Mouse (Mus musculus) limb, embryonic 13.5 days (tissue): ENCODE results near the gene Dpp10. TPM values are rescaled to one million over a fixed set of nuclear protein-coding genes. Genes with fewer than 3 reads are reported as not detected.

ENCODE experiments used
- ATAC-seq: fragments of 200-750 bp; cut with Nextera tagmentation; 2 replicates; pipeline ENCODE4 v1.8.0; 2017; ENCODE audit warnings: low read depth, moderate number of reproducible peaks, moderate TSS enrichment; ENCODE audit not compliant: low FRiP score
- H3K27ac ChIP-seq: fragments of 300-500 bp; sonication (generic); 2 replicates; pipeline ENCODE4 v1.5.1; 2015; ENCODE audit warnings: inconsistent platforms, mild to moderate bottlenecking, moderate library complexity
- H3K27me3 ChIP-seq: fragments of 300-500 bp; sonication (generic); 2 replicates; pipeline ENCODE4 v1.6.1; 2015; ENCODE audit warnings: mild to moderate bottlenecking, inconsistent platforms
- H3K36me3 ChIP-seq: fragments of 300-500 bp; sonication (generic); 2 replicates; pipeline ENCODE4 v1.6.1; 2015; ENCODE audit warnings: inconsistent platforms, mild to moderate bottlenecking, moderate library complexity
- H3K4me1 ChIP-seq: fragments of 300-500 bp; sonication (generic); 2 replicates; pipeline ENCODE4 v1.6.1; 2015; ENCODE audit warnings: inconsistent platforms
- H3K4me2 ChIP-seq: fragments of 300-500 bp; sonication (generic); replicated peaks from 2 replicates; pipeline ENCODE4 v1.6.1; 2015; ENCODE audit warnings: inconsistent platforms, mild to moderate bottlenecking, moderate library complexity
- H3K4me3 ChIP-seq: fragments of 300-500 bp; sonication (generic); 2 replicates; pipeline ENCODE4 v1.5.1; 2015; ENCODE audit warnings: moderate library complexity, mild to moderate bottlenecking, inconsistent platforms
- H3K9ac ChIP-seq: fragments of 300-500 bp; sonication (generic); 2 replicates; pipeline ENCODE4 v1.6.1; 2015; ENCODE audit warnings: mild to moderate bottlenecking, inconsistent platforms
- H3K9me3 ChIP-seq: fragments of 300-500 bp; sonication (generic); 2 replicates; pipeline ENCODE4 v1.6.1; 2016; ENCODE audit warnings: inconsistent platforms
- WGBS: fragments of 180-500 bp; shearing (Covaris S2); methylation state at CpG from one replicate; pipeline ENCODE4 v1.1.7; 2015; 5-methylcytosine and 5-hydroxymethylcytosine counted together
- polyA plus RNA-seq: library from polyadenylated mRNA; unstranded; fragments of >200 nt; fragmentation: Nextera tagmentation; extraction: Ambion mirVana; gene quantifications from 2 replicates; pipeline ENCODE4 v1.2.1, GENCODE M21; 2015

The Dpp10 gene
- polyA plus RNA-seq, 1 experiment from 2014 or later, result 0.29 TPM

DNA sequence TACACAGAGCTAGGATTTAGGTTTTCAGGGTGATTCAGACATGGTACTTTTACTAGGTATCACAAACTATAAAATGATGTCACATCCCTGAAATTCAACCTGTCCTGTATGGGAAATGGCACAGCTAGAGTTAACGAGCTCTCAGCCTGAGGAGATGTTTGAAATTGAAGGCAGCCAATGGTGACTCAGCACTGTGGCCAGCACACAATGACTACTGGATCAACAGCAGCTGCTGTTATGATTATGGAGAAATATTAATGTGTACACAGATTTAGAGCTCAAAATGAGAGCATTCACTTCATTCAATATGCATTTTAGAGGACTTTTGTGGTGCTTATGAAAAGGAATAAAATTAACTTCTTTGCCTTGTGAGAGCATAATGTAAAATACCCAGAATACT lies 66.8 kb downstream of the Dpp10 start:
- Histone ChIP-seq H3K9me3 (no peaks in the 10 kb centered on the region), H3K27me3 (no peaks in the 10 kb centered on the region), H3K4me2 (no peak overlapping the region), H3K27ac (no peak overlapping the region), H3K4me1 (no peaks in the 10 kb centered on the region), H3K9ac (no peak overlapping the region), H3K36me3 (no peaks in the 10 kb centered on the region), H3K4me3 (no peak overlapping the region)
- 45% methylated on average over 1 of the region's 1 CpGs for WGBS
- no peak for ATAC-seq

DNA sequence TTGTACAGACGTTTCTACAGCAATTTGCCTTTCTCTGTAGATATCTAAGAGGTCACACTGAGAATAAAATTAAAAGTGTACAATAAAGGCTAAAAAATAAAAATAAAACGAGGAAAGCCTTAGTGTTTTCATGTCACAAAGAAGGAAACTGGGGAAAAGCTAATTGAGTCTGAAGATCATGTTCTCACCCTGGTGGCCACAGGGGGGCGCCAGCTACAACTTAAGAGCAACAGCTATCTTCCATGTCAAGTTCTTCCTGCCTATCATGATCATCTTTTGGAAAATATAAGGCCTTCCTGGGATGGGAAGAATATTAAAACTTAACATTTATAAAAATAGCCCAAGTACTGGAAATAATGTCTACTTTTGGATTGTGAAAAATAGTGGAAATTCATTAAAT lies 70.7 kb downstream of the Dpp10 start:
- Histone ChIP-seq H3K9me3 (no peaks in the 10 kb centered on the region), H3K4me2 (no peak overlapping the region), H3K4me3 (no peak overlapping the region), H3K4me1 (no peaks in the 10 kb centered on the region), H3K36me3 (no peaks in the 10 kb centered on the region), H3K27ac (no peak overlapping the region), H3K9ac (no peak overlapping the region), H3K27me3 (no peaks in the 10 kb centered on the region)
- WGBS, result 28% methylated on average over 3 of the region's 3 CpGs
- ATAC-seq, result no peak

DNA sequence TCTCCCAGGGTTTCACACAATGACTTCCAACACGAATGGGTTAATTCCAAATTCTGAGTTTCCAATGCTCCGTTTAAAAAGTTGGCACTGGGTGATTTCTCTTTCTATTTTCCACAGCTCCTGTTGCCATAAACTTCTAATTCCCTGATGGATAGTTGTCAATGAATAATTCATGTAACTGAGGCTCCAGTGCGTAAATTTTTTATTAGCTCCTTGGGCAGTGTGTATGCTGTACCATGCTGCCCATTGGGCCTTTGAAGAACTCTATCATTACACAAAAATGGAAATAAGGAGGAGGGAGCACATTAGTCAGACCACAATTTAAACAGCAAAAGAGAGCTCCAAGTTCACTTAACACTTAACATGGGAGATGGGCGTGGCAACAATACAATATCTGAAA lies 99.2 kb downstream of the Dpp10 start:
- WGBS, result 56% methylated on average over 4 of the region's 4 CpGs
- no peaks in the 10 kb centered on the region for H3K36me3 ChIP-seq

DNA sequence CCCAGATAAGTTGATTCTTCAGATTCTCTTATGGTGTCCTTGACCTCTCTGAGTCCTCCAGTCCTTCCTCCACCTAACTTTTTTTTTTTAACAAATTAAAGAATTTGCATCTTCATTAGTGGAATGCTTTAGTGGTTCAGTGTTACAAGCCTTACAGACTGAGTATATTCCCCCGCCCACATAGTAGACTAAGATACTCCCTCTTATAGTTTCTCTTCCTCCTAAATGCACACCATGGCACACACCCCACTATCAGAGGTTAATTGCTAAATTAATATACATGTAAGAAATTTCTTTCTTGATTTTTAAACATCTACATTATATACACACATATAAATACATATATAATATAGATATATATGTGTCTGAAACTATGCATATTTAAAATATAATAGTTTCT lies 104.5 kb downstream of the Dpp10 start:
- Histone ChIP-seq H3K4me3 (no peak overlapping the region), H3K27me3 (no peaks in the 10 kb centered on the region), H3K4me2 (no peak overlapping the region), H3K9ac (no peak overlapping the region), H3K27ac (no peak overlapping the region), H3K4me1 (no peaks in the 10 kb centered on the region), H3K36me3 (no peaks in the 10 kb centered on the region), H3K9me3 (no peaks in the 10 kb centered on the region)
- ATAC-seq, result no peak
- WGBS, result 87% methylated on average over 1 of the region's 1 CpGs

More for the DNA sequence above, 99.2 kb downstream of the Dpp10 start:
- no peak for ATAC-seq
- Histone ChIP-seq H3K4me1 (no peaks in the 10 kb centered on the region; the same call in 1 of the 2 replicates), H3K9ac (no peak overlapping the region), H3K4me3 (no peak overlapping the region), H3K27ac (no peak overlapping the region), H3K4me2 (no peak overlapping the region), H3K27me3 (no peaks in the 10 kb centered on the region), H3K9me3 (no peaks in the 10 kb centered on the region)

DNA sequence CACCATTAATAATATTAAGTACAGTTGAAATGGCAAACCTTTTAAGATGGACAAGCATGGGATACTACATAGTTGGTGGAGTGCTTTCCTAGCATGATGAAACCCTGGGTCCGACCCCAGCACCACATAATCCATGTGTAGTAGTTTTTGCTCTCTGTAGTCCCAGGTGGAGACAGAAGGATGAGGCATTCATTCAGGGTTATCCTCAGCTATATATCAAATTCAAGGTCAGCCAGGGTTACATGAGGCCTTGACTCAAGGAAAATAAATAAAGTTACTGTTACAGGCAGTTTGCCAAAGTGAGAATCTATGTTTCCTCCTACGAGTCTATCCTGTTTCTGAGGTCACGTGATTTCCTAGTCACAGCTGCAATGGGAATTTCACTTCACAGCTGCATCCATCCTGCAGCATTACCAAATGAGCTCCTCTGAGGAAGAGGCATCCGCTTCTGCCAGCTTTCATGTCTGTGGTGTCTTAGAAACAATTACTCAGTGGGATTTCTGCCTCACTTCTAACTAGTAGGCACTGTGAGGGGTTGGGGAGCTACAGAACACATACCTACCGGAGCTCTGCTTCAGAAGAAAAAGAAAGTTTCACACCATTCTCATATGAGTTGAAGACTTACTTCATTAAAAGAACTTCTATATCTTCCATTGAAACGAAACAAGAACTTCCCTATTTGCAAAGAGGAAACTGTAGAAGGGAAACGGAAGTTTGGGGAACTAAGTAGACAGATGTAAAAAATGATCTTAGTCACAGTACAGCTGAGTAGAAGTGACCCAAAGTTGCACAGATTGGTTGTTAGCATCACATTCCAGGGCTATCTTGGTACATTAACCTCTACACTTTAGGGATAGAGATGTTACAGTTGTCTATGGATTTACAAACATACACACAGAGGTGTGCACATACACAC lies 111.3 kb downstream of the Dpp10 start:
- H3K9me3 ChIP-seq, result no peaks in the 10 kb centered on the region
- no peak overlapping the region for H3K4me3 ChIP-seq
- H3K9ac ChIP-seq, result no peak overlapping the region
- H3K27me3 ChIP-seq, result no peaks in the 10 kb centered on the region
- H3K4me1 ChIP-seq, result no peaks in the 10 kb centered on the region
- no peak overlapping the region for H3K27ac ChIP-seq
- no peak for ATAC-seq
- 71% methylated on average over 7 of the region's 7 CpGs for WGBS
- no peaks in the 10 kb centered on the region for H3K36me3 ChIP-seq
- no peak overlapping the region for H3K4me2 ChIP-seq

DNA sequence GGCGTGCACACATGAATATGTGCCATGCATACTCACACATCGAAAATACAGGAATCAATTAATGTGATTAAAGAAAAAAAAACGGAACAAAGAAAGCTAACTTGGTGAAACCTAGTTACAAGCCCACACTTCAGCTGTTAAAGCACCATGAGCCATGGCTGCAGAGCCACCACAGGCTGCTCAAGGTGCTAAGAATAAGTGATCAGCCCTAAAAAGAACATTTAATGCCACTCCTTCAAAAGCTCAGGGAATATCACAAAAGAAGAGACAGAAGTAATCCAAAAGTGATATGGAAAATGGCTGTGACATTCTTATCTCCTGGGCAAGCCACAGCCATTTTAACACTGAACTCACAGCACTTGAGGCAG lies 117.4 kb downstream of the Dpp10 start:
- Histone ChIP-seq H3K27ac (no peak overlapping the region), H3K4me1 (no peaks in the 10 kb centered on the region), H3K4me2 (no peak overlapping the region), H3K9ac (no peak overlapping the region), H3K36me3 (no peaks in the 10 kb centered on the region), H3K9me3 (no peaks in the 10 kb centered on the region), H3K27me3 (no peaks in the 10 kb centered on the region), H3K4me3 (no peak overlapping the region)
- WGBS, result 73% methylated on average over 3 of the region's 3 CpGs
- no peak for ATAC-seq

DNA sequence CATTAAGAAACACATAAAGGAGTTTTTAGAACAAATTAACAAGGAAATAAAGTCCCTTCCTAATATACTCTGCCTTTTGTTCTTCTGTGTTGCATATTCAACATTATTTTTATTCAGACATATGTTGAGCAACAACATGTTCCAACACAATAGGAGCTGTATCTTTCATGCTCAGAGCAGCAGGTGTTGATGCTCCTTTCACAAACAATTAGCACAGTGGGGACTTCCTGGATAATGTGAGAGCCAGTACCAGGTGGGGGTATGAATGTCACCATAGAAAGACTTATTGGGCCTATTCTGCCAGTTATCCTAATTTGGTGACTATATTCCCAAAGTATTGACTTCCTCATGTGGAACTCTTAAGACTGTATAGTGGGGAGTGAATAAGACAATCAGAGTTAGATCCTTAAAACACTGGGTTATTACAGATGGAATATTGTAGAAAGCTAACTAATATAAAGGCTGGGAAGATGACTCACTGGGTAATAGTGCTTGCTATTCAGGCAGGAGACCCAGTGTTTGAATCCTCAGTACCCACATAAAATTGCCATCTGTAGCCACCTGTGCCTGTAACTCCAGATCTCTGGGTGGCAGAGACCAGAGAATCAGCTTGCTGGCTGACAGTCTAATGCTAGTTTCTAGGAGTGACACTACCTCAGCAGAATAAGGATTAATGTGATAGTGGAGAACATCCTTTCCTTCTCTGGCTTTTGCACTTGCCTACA lies 117.9 kb downstream of the Dpp10 start:
- H3K4me3 ChIP-seq, result no peak overlapping the region
- no peak overlapping the region for H3K27ac ChIP-seq
- H3K4me1 ChIP-seq, result no peaks in the 10 kb centered on the region
- H3K9ac ChIP-seq, result no peak overlapping the region
- no peaks in the 10 kb centered on the region for H3K9me3 ChIP-seq
- H3K36me3 ChIP-seq, result no peaks in the 10 kb centered on the region
- no peaks in the 10 kb centered on the region for H3K27me3 ChIP-seq
- no peak for ATAC-seq
- H3K4me2 ChIP-seq, result no peak overlapping the region

DNA sequence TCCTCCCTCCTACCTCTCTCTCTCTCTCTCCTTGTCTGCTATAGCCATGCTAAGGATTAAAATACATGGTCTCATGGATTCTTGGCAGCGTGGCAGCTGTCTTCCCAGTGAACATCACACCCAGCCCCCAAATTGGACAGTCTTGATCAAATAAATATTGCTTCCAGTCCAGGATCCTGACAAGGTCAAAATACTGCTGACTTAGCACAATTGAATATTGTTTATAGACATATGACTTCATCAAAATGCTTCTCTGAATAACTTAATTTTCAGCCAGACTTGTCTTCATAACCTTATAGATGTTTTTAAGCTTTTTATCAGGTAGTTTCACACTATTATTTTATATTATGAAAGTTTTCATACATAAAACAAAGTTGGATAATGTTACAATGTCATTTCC lies 120.5 kb downstream of the Dpp10 start:
- no peak overlapping the region for H3K9ac ChIP-seq
- ATAC-seq, result no peak
- H3K27ac ChIP-seq, result no peak overlapping the region
- no peaks in the 10 kb centered on the region for H3K4me1 ChIP-seq
- WGBS, result 89% methylated on average over 1 of the region's 1 CpGs
- H3K4me3 ChIP-seq, result no peak overlapping the region
- no peak overlapping the region for H3K4me2 ChIP-seq
- H3K9me3 ChIP-seq, result no peaks in the 10 kb centered on the region
- no peaks in the 10 kb centered on the region for H3K27me3 ChIP-seq
- H3K36me3 ChIP-seq, result no peaks in the 10 kb centered on the region

DNA sequence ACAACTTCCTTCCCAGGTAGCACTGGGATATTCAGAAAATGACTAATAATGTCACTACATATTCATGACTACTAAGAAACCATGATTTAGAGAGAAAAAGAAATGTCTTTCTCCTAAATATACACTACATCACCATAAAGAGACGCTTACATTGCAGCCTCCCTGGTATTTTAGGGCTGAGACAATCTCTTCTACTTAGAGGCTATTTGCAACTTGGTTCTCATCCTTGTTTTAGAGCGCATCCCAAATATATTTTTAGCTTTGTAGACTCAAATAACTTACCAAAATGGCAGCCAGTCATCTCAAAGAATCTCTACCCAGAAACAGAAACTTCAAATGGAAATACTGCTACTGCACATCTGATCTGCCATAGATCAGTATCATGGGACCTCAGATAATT lies 121.5 kb downstream of the Dpp10 start:
- ATAC-seq, result no peak
- Histone ChIP-seq H3K36me3 (no peaks in the 10 kb centered on the region), H3K4me3 (no peak overlapping the region), H3K4me1 (no peaks in the 10 kb centered on the region), H3K9ac (no peak overlapping the region), H3K9me3 (no peaks in the 10 kb centered on the region), H3K27ac (no peak overlapping the region), H3K27me3 (no peaks in the 10 kb centered on the region), H3K4me2 (no peak overlapping the region)
- WGBS, result 83% methylated on average over 2 of the region's 2 CpGs

DNA sequence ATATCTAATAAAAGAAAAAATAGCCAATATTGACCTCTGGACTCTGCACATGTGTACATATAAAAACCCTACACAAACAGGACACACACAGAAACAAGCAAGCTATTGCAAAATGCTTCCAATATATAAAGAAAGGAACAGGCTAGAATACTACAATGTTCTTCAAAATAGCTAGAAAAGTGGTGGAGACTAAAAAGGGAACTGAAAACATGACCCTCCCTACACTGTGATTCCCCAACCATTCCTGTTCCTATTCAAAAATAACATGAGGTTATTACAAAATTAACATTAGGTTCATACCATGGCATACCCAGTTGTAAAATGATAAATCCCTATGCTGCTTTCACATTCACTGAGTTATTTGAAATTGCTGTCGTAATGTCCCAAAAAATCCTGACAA lies 125.8 kb downstream of the Dpp10 start:
- Histone ChIP-seq H3K4me3 (no peak overlapping the region), H3K9me3 (no peaks in the 10 kb centered on the region), H3K4me1 (no peaks in the 10 kb centered on the region), H3K4me2 (no peak overlapping the region), H3K9ac (no peak overlapping the region), H3K27ac (no peak overlapping the region), H3K27me3 (no peaks in the 10 kb centered on the region), H3K36me3 (no peaks in the 10 kb centered on the region)
- ATAC-seq, result no peak
- 92% methylated on average over 1 of the region's 1 CpGs for WGBS

DNA sequence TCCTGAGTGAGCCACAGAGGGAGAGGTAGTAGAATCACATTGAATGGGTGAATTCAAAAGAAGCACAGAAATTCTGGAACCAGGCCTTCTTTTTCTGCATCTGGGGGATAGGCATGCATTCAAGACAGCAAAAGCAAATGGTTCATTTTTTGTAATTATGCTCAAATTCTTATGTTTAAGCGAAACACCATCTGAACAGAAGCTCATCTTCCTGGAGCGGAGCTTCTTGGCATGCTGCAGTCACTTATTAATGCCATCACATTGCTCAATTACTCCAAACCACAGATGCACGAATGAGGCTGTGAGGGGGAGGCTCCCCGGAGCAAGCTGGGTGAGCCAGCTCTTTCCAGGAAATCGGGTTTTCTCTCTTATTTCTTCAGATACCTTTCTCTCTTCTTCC lies 142.7 kb downstream of the Dpp10 start:
- no peaks in the 10 kb centered on the region for H3K36me3 ChIP-seq
- H3K4me1 ChIP-seq, result no peaks in the 10 kb centered on the region
- H3K4me2 ChIP-seq, result no peak overlapping the region
- H3K27ac ChIP-seq, result no peak overlapping the region
- H3K4me3 ChIP-seq, result no peak overlapping the region
- no peak for ATAC-seq
- no peak overlapping the region for H3K9ac ChIP-seq
- 83% methylated on average over 5 of the region's 5 CpGs for WGBS
- H3K27me3 ChIP-seq, result no peaks in the 10 kb centered on the region
- no peaks in the 10 kb centered on the region for H3K9me3 ChIP-seq

DNA sequence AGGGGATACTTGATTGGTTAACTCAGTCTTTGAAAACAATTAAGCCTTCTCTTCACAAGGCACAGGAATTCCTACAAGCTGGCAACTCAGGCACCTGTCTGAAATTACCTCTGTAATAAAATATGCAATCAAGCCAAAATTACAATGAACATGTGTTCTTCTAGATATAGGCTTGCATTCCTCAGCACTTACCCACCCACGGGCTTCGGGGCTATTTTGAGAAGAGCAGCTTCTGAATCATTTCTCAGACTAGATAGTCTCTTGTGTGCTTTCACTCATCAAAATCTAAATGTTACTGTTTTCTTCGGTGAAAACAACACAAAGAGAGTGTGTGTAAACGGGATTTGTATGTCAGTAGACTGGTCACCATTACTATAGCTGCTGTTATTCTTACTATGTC lies 144.1 kb downstream of the Dpp10 start:
- Histone ChIP-seq H3K4me3 (no peak overlapping the region), H3K4me1 (no peaks in the 10 kb centered on the region), H3K36me3 (no peaks in the 10 kb centered on the region), H3K27me3 (no peaks in the 10 kb centered on the region), H3K27ac (no peak overlapping the region), H3K4me2 (no peak overlapping the region), H3K9ac (no peak overlapping the region), H3K9me3 (no peaks in the 10 kb centered on the region)
- 72% methylated on average over 4 of the region's 4 CpGs for WGBS
- no peak for ATAC-seq
